Mouse (Mus musculus) hindbrain, embryonic 14.5 days (tissue): ENCODE measurements around the gene Tmub2. TPM values are rescaled to one million over a fixed set of nuclear protein-coding genes. Genes with fewer than 3 reads are reported as not detected.

ENCODE experiments used
- ATAC-seq: fragments of 200-750 bp; cut with Nextera tagmentation; 2 replicates; pipeline ENCODE4 v1.8.0; 2017; ENCODE audit warnings: moderate number of reproducible peaks, mild to moderate bottlenecking, moderate TSS enrichment, moderate library complexity; ENCODE audit not compliant: low FRiP score
- DNase-seq: peaks from one replicate; pipeline ENCODE4 v3.0.0-alpha.2; 2015; ENCODE audit warnings: low spot score
- H3K27ac ChIP-seq: fragments of 300-500 bp; sonication (generic); 2 replicates; pipeline ENCODE4 v1.5.1; 2014; ENCODE audit warnings: mild to moderate bottlenecking, moderate library complexity
- H3K27me3 ChIP-seq: fragments of 300-500 bp; sonication (generic); 2 replicates; pipeline ENCODE4 v1.6.1; 2014; ENCODE audit warnings: mild to moderate bottlenecking, low read length, mixed read lengths; ENCODE audit not compliant: control insufficient read depth, insufficient read depth
- H3K36me3 ChIP-seq: fragments of 300-500 bp; sonication (generic); replicated peaks from 2 replicates; pipeline ENCODE4 v1.6.1; 2014; ENCODE audit not compliant: control insufficient read depth, insufficient read depth
- H3K4me1 ChIP-seq: fragments of 300-500 bp; sonication (generic); replicated peaks from 2 replicates; pipeline ENCODE4 v1.6.1; 2014; ENCODE audit warnings: antibody characterized with exemption, low read length, mixed read lengths; ENCODE audit not compliant: control insufficient read depth, insufficient read depth
- H3K4me2 ChIP-seq: fragments of 300-500 bp; sonication (generic); replicated peaks from 2 replicates; pipeline ENCODE4 v1.6.1; 2014; ENCODE audit warnings: mild to moderate bottlenecking, moderate library complexity
- H3K4me3 ChIP-seq: fragments of 300-500 bp; sonication (generic); replicated peaks from 2 replicates; pipeline ENCODE4 v1.5.1; 2014; ENCODE audit warnings: mild to moderate bottlenecking, low read length
- H3K9ac ChIP-seq: fragments of 300-500 bp; sonication (generic); 2 replicates; pipeline ENCODE4 v1.6.1; 2014
- H3K9me3 ChIP-seq: fragments of 300-500 bp; sonication (generic); 2 replicates; pipeline ENCODE4 v1.6.1; 2016; ENCODE audit warnings: low read length; ENCODE audit not compliant: control insufficient read depth
- WGBS: fragments of 180-500 bp; shearing (Covaris S2); extraction: QIAGEN DNeasy Blood & Tissue Kit; methylation state at CpG from one replicate; pipeline ENCODE4 v1.1.7; 2014; 5-methylcytosine and 5-hydroxymethylcytosine counted together
- polyA plus RNA-seq: library from polyadenylated mRNA; unstranded; fragments of >200 nt; fragmentation: Nextera tagmentation; extraction: Ambion mirVana; gene quantifications from 2 replicates; pipeline ENCODE4 v1.2.1, GENCODE M21; 2014

Gene Tmub2
- polyA plus RNA-seq, 1 experiment from 2014 or later, result 77.8 TPM

GRCm38 (mm10) chr11:102248630-102249230, 36.0 kb upstream of the Tmub2 start, which contains the start of gene BC030867:
TSS of gene BC030867 (plus strand) at chr11:102248882.
- DNase-seq (peak; percentile 100), ATAC-seq (peak; percentile 47; the same call in 1 of the 2 replicates)
- H3K4me3 ChIP-seq, result peak within 1 kb of the TSS; percentile 41
- H3K9ac ChIP-seq, result peak within 1 kb of the TSS; percentile 39; the same call in 1 of the 2 replicates
- H3K4me1 ChIP-seq, result peaks cover 21% of the 10 kb centered on the region
- H3K9me3 ChIP-seq, result no peaks in the 10 kb centered on the region
- H3K27me3 ChIP-seq, result no peaks in the 10 kb centered on the region
- WGBS, result under 1% methylated on average over 41 of the region's 41 CpGs
- H3K36me3 ChIP-seq, result no peaks in the 10 kb centered on the region
- H3K27ac ChIP-seq, result 0 out of 2 replicates have a peak within 1 kb of the TSS, but pooled peaks have one; percentile 7
- H3K4me2 ChIP-seq, result peak within 1 kb of the TSS; percentile 88

DNA sequence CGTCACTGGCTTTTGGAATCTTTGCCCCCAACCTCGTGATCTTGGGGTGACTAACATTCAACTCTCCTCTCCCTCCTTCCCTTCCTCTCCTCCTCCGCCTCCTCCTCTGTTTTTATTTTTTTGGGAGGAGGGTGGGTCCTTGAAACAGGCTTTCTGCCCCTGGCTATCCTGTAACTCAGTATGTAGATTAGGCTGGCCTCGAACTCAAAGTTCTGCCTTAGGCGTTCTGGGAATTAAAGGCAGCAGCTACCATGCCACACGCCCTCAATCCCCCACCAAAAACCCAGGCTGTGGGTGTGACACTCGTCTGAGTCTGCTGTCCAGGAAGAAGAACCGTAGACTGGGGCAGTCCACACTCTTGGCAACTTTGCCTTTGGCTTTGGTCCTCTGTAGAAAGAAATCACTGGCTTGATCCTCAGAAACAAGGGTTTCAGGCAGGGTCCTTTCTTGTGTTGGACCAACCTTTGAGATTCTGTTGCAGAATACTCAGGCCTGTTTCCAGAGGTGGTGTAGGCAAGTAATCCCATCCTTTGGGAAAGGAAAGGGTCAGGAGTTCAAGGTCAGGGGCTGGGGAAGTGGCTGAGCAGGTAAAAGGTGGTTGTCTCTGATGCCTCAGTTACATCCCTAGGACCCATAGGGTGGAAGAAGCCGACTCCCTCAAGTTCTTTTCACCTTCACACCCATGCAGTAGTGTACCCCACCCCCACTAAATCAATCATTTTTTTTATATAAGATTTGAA, 35.2 kb upstream of the Tmub2 start:
- H3K4me2 ChIP-seq, result peak overlapping the region; percentile 88
- H3K27me3 ChIP-seq, result no peaks in the 10 kb centered on the region
- H3K36me3 ChIP-seq, result no peaks in the 10 kb centered on the region
- 14% methylated on average over 9 of the region's 9 CpGs for WGBS
- no peak overlapping the region for H3K27ac ChIP-seq
- H3K4me1 ChIP-seq, result peaks cover 19% of the 10 kb centered on the region
- DNase-seq (no peak), ATAC-seq (no peak)
- no peaks in the 10 kb centered on the region for H3K9me3 ChIP-seq
- H3K4me3 ChIP-seq, result peak overlapping the region; percentile 41
- peak overlapping the region; percentile 39; the same call in 1 of the 2 replicates for H3K9ac ChIP-seq

DNA sequence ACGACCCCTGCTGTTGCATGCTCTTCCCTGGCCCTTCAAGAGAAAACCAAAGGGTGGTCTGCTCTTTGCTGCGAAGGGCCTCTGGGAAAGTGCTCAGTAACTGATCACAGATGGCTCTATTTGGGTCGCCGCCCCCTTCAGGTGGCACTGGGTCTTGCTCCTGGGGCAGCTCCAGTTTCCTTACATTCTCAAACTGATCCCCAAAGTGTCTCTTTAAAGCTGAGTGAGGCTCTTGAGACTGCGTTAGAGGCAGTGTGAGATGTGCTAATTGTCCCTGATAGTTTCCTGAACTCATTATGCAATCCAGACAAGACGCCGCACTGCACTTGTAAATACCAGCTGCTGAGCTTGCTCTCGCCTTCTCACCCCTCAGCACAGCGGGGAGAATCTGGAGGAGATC, 27.2 kb upstream of the Tmub2 start:
- Histone ChIP-seq H3K9me3 (no peaks in the 10 kb centered on the region), H3K36me3 (no peaks in the 10 kb centered on the region), H3K9ac (no peak overlapping the region), H3K4me3 (no peak overlapping the region), H3K4me2 (no peak overlapping the region), H3K4me1 (no peaks in the 10 kb centered on the region), H3K27ac (no peak overlapping the region), H3K27me3 (no peaks in the 10 kb centered on the region)
- ATAC-seq (no peak), DNase-seq (no peak)
- 44% methylated on average over 9 of the region's 9 CpGs for WGBS

DNA sequence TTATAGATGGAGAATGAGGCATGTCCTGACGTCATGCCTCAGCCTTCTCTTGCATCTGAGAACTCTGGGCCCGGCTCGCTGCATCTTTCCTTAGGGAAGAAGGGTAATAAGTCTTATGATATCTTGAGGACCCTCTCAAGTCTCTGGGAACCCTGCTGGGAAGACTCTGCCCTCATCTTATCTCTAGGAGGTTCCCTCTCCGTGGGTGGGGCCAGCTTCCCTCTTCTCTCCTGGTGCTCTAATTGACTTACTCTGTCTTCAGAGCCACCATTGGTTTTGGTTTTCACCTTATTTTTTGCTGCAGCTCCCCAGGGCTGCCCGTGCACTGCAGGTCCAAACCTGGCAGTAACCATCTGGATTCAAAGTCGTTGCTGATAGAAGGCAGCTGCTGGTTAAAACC, 26.6 kb upstream of the Tmub2 start:
- 85% methylated on average over 6 of the region's 6 CpGs for WGBS
- no peak overlapping the region for H3K4me3 ChIP-seq
- H3K9me3 ChIP-seq, result no peaks in the 10 kb centered on the region
- H3K9ac ChIP-seq, result no peak overlapping the region
- no peaks in the 10 kb centered on the region for H3K27me3 ChIP-seq
- no peak overlapping the region for H3K4me2 ChIP-seq
- ATAC-seq (no peak), DNase-seq (no peak)
- H3K36me3 ChIP-seq, result no peaks in the 10 kb centered on the region
- H3K4me1 ChIP-seq, result no peaks in the 10 kb centered on the region
- H3K27ac ChIP-seq, result no peak overlapping the region

DNA sequence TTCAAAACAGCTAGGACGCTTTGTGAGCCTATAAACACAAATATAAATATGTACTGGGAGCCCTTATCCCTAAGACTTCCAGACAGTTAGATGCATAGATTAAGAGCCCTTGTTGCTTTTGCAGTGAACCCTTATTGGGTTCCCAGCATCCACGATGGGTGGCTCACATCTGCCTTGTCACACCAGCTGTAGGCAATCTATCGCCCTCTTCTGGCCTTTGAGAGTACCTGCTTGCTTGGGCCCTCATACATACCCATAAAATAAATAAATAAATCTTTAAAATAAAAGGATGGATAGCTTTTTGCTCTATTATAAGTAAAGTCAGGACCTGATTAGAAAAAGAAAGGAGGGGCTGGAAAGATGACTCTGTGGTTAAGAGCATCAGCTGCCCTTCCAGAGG, 26.2 kb upstream of the Tmub2 start:
- no peaks in the 10 kb centered on the region for H3K36me3 ChIP-seq
- H3K9me3 ChIP-seq, result no peaks in the 10 kb centered on the region
- H3K27me3 ChIP-seq, result no peaks in the 10 kb centered on the region
- ATAC-seq, result no peak
- DNase-seq, result no peak
- no peak overlapping the region for H3K27ac ChIP-seq
- H3K9ac ChIP-seq, result no peak overlapping the region
- no peak overlapping the region for H3K4me3 ChIP-seq
- H3K4me1 ChIP-seq, result no peaks in the 10 kb centered on the region
- H3K4me2 ChIP-seq, result no peak overlapping the region
- WGBS, result 94% methylated on average over 3 of the region's 3 CpGs

DNA sequence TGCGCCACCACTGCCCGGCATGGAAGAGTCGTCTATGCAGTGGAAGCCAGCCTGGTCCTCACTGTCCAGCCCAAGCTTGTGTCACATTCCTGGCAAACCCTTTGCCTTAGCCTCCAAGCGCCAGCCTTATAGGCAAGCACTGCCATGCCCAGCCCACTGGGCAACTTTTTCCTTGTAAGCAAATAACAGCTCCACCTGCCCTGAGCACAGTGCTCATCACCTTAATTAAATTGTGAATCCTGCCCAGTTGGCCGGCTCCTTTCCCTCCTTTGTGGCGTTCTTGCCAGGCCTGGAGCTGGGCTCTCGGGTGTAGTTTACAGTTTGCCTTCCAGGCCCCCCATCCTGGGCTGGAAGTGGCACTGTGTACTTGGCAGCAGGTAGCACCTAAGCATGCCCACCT, 21.5 kb upstream of the Tmub2 start:
- Histone ChIP-seq H3K27ac (no peak overlapping the region), H3K27me3 (no peaks in the 10 kb centered on the region), H3K4me3 (no peak overlapping the region), H3K9ac (no peak overlapping the region), H3K4me1 (no peaks in the 10 kb centered on the region), H3K36me3 (no peaks in the 10 kb centered on the region), H3K9me3 (no peaks in the 10 kb centered on the region), H3K4me2 (no peak overlapping the region)
- DNase-seq, result no peak
- 94% methylated on average over 7 of the region's 7 CpGs for WGBS
- ATAC-seq, result no peak

GRCm38 (mm10) chr11:102265816-102266215, 18.9 kb upstream of the Tmub2 start:
- WGBS, result 66% methylated on average over 14 of the region's 14 CpGs
- Histone ChIP-seq H3K4me2 (no peak overlapping the region), H3K4me3 (no peak overlapping the region), H3K27me3 (no peaks in the 10 kb centered on the region), H3K9ac (no peak overlapping the region), H3K27ac (no peak overlapping the region), H3K4me1 (no peaks in the 10 kb centered on the region), H3K36me3 (no peaks in the 10 kb centered on the region), H3K9me3 (no peaks in the 10 kb centered on the region)
- DNase-seq (no peak), ATAC-seq (no peak)

DNA sequence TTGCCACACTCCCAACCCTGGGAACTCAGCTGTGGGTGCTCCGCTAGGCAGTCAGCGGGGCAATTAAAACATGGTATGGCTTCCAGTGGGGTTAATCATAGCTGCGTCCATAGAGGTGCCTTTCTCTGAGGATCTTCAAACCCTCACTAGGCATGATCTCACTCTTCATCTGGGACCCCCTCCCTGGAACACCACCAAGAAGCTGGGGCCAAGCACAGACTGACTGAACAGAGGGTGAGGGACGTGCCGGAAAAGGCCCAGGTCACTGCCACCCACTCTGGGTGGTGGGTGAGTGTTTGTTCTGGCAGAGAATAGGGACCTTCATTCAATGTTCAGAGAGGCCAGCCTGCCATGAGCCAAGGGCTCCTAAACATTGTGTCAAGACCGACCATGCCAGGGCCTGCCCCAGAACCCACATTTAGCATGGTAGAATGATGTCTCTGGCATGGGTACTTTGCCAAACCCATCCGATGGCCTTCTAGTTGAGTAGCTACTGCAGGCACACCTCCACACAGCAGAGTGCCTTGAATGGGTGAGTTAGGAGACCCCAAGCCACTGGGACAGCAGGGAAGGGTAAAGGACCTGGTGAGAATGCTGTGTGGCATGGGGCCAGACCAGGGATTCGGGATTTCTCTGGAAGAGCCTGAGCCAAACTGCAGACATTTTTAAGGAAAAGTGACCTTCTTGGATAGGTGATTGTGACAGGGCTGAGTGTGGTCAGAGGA, 17.9 kb upstream of the Tmub2 start:
- Histone ChIP-seq H3K36me3 (no peaks in the 10 kb centered on the region), H3K9me3 (no peaks in the 10 kb centered on the region), H3K4me3 (no peak overlapping the region), H3K27ac (no peak overlapping the region), H3K4me2 (no peak overlapping the region), H3K9ac (no peak overlapping the region), H3K4me1 (no peaks in the 10 kb centered on the region), H3K27me3 (no peaks in the 10 kb centered on the region)
- 87% methylated on average over 8 of the region's 8 CpGs for WGBS
- DNase-seq, result no peak
- ATAC-seq, result no peak

DNA sequence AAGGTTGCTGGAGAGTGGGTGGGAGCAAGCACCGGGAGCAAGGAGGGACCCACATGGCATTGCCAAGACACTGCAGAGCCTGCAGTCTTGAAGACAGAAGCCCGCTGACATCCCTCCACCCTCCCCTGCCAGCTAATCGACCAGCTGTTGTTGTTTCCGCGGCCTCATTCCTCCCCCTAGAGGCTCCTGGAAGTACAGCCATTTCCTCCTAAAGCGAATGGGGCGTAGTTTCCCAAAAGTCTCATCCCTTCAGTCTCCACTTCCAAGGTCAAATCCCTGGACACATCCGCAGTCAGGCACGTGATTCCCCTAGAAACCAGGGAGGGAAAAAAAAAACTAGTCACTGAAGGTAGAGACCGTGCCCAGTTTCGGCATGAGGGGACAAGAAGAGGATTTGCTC, 17.3 kb upstream of the Tmub2 start:
- DNase-seq (peak; percentile 79), ATAC-seq (peak; percentile 66; the same call in 1 of the 2 replicates)
- Histone ChIP-seq H3K4me1 (no peaks in the 10 kb centered on the region), H3K27ac (no peak overlapping the region), H3K9ac (no peak overlapping the region), H3K27me3 (no peaks in the 10 kb centered on the region), H3K4me2 (no peak overlapping the region), H3K4me3 (no peak overlapping the region), H3K9me3 (no peaks in the 10 kb centered on the region), H3K36me3 (no peaks in the 10 kb centered on the region)
- 9% methylated on average over 11 of the region's 11 CpGs for WGBS
